Mouse (Mus musculus): ENCODE results near the gene Cenpu. TPM values are rescaled to one million over a fixed set of nuclear protein-coding genes. Genes with fewer than 3 reads are reported as not detected.
A peak's percentile ranks its signal among the peaks of the same experiment; 100 is the strongest.

The Cenpu gene
- polyA plus RNA-seq, 1 experiment from 2014 or later: 7.6 TPM

DNA sequence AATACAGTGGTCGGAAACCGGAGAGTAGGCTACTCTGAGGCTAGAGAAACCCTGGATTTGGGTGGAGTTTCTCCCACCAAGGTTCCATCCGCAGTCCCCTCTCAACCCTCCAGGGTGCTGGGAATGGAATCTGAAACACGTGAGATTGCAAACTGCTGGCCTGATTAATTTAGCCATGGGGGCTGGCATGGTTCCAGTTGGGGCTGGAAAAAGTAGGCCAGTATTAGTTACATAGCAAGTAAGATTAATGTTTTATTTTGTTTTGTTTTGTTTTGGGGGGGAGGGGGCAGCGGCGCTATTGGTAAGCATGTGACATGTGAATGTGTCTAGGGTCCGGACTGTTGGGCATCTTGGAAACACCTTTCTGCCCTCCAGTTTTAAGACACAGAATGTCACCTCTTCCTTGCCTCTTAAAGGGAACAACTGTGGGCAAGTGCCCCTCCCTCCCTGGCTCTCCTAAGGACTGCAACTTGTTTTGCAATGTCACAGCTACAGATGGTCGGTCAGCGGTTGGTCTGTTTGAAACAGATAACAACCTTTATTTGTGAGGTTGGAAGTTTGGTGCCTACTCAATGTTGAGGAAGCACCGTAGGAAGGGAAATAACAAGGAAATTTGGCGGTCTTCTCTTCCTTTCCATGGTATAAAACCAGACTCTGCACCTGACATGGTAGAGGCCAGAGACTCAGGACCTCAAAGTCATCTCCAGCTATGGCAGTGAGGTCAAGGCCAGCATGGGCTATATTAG is 5.2 kb upstream of the Cenpu start:
- Histone ChIP-seq H3K4me3 (ENCODE audit: low read depth, low read length) (no peak overlapping the region), H3K9me3 (ENCODE audit: control insufficient read depth) (no peaks in the 10 kb centered on the region), H3K4me1 (replicated peaks; ENCODE audit: control insufficient read depth, insufficient read depth, low read length) (0 out of 2 replicates have a peak, but pooled peaks cover 7% of the 10 kb centered on the region), H3K36me3 (ENCODE audit: control insufficient read depth, insufficient read depth) (no peaks in the 10 kb centered on the region), H3K27me3 (replicated peaks; ENCODE audit: control insufficient read depth, insufficient read depth, low read length) (no peaks in the 10 kb centered on the region), H3K27ac (ENCODE audit: low read depth, low read length) (no peak overlapping the region), H3K4me2 (replicated peaks; ENCODE audit: low read depth) (no peak overlapping the region), H3K9ac (ENCODE audit: low read depth, low read length) (no peak overlapping the region)
- ATAC-seq: no peak
- 70% methylated on average over 11 of the region's 11 CpGs for WGBS
- no peak for TF ChIP-seq CTCF (IDR thresholded peaks at IDR 0.05; ENCODE audit: low read depth)

DNA sequence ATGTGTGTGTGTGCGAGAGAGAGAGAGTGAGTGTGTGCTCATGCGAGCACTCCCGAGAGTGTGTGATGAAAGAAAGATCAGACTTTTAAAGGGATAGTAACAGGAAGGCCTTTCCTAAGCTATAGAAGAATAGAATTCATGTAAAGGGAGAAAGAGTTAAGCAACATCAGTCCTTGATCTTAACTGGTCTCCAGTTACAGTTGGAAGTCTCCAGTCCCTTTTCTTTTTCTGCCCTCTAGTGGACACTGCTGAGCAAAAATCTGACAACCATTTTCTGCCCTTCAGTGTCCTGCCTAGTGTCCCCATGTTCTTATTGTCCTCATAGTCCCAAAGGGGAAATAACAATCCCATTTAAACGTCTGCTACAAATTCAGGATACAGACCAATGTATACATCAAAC is 4.6 kb upstream of the Cenpu start:
- peak; percentile 89 for TF ChIP-seq CTCF (IDR thresholded peaks at IDR 0.05; ENCODE audit: low read depth)
- WGBS: 41% methylated on average over 4 of the region's 4 CpGs
- Histone ChIP-seq H3K27ac (ENCODE audit: low read depth, low read length) (no peak overlapping the region), H3K9ac (ENCODE audit: low read depth, low read length) (no peak overlapping the region), H3K4me2 (replicated peaks; ENCODE audit: low read depth) (no peak overlapping the region), H3K9me3 (ENCODE audit: control insufficient read depth) (no peaks in the 10 kb centered on the region), H3K4me3 (ENCODE audit: low read depth, low read length) (no peak overlapping the region), H3K4me1 (replicated peaks; ENCODE audit: control insufficient read depth, insufficient read depth, low read length) (0 out of 2 replicates have a peak, but pooled peaks cover 7% of the 10 kb centered on the region), H3K36me3 (ENCODE audit: control insufficient read depth, insufficient read depth) (no peaks in the 10 kb centered on the region), H3K27me3 (replicated peaks; ENCODE audit: control insufficient read depth, insufficient read depth, low read length) (no peaks in the 10 kb centered on the region)
- ATAC-seq: no peak

DNA sequence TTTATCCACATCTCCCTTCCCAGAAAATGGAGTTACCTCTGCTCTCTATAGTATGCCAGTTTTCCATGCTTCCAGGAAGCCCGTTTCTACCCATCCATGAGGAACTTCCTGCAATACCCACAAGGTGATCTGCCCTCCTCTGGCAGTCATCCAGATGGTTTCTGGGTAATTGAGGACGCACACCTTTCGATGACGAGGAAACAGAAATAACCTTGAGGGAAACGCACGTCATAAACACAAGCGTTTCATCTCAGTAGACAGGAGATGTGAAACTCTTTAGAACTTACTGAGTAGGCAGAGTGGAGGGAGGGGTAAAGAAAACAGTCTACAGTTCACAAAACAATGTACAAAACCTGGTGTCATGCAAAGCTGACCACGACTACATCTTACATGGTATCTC is 1.8 kb upstream of the Cenpu start:
- WGBS: 57% methylated on average over 8 of the region's 8 CpGs
- no peaks in the 10 kb centered on the region for H3K9me3 ChIP-seq (ENCODE audit: control insufficient read depth)
- H3K27ac ChIP-seq (ENCODE audit: low read depth, low read length): no peak overlapping the region
- peaks cover 5% of the 10 kb centered on the region; the same call in 1 of the 2 replicates for H3K4me1 ChIP-seq (replicated peaks; ENCODE audit: control insufficient read depth, insufficient read depth, low read length)
- no peak overlapping the region for H3K4me3 ChIP-seq (ENCODE audit: low read depth, low read length)
- no peaks in the 10 kb centered on the region for H3K27me3 ChIP-seq (replicated peaks; ENCODE audit: control insufficient read depth, insufficient read depth, low read length)
- no peak for TF ChIP-seq CTCF (IDR thresholded peaks at IDR 0.05; ENCODE audit: low read depth)
- H3K9ac ChIP-seq (ENCODE audit: low read depth, low read length): no peak overlapping the region
- H3K4me2 ChIP-seq (replicated peaks; ENCODE audit: low read depth): no peak overlapping the region; the same call in 1 of the 2 replicates
- H3K36me3 ChIP-seq (ENCODE audit: control insufficient read depth, insufficient read depth): no peaks in the 10 kb centered on the region
- no peak for ATAC-seq

DNA sequence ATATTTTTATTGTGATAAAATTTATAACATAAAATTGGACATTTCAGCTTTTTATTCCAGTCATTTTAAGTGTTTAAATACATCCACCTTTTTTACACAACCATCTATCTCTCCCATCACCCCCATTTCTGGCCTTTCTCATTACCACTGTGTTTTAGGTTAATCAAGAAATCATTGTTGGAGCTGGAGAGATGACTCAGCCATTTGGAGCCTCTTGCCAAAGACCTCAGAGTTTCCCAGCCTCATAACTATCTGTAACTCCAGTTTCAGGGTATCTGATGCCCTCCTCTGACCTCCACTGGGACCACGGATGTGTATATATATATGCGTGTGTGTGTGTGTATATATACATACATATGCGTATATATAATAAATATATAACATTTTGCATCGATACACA is 799 bp upstream of the Cenpu start:
- Histone ChIP-seq H3K27me3 (replicated peaks; ENCODE audit: control insufficient read depth, insufficient read depth, low read length) (no peaks in the 10 kb centered on the region), H3K36me3 (ENCODE audit: control insufficient read depth, insufficient read depth) (no peaks in the 10 kb centered on the region), H3K4me1 (replicated peaks; ENCODE audit: control insufficient read depth, insufficient read depth, low read length) (peaks cover 5% of the 10 kb centered on the region; the same call in 1 of the 2 replicates), H3K4me2 (replicated peaks; ENCODE audit: low read depth) (peak overlapping the region; percentile 75), H3K27ac (ENCODE audit: low read depth, low read length) (no peak overlapping the region), H3K9me3 (ENCODE audit: control insufficient read depth) (no peaks in the 10 kb centered on the region), H3K9ac (ENCODE audit: low read depth, low read length) (no peak overlapping the region), H3K4me3 (ENCODE audit: low read depth, low read length) (peak overlapping the region; percentile 58; the same call in 1 of the 2 replicates)
- ATAC-seq: no peak
- WGBS: 36% methylated on average over 4 of the region's 4 CpGs
- no peak for TF ChIP-seq CTCF (IDR thresholded peaks at IDR 0.05; ENCODE audit: low read depth)

DNA sequence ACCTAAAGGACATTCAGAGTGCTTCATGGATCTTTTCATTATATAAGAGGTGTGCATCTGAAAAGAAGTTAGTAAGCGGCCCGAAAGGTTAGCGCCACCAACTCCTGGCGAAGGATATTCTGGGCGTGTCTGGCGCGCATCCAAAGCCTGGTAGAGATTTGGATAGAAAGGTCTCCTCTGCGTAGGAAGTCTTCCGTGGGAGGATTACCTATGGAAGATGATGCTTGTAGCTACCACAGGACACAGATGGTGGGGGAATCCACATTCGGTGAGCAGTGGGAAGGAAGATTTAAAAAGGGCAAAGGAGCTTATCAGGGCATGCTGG is 575 bp downstream of the Cenpu start:
- TF ChIP-seq CTCF (IDR thresholded peaks at IDR 0.05; ENCODE audit: low read depth): no peak
- peak overlapping the region; percentile 37 for H3K9ac ChIP-seq (ENCODE audit: low read depth, low read length)
- no peak overlapping the region for H3K27ac ChIP-seq (ENCODE audit: low read depth, low read length)
- H3K4me3 ChIP-seq (ENCODE audit: low read depth, low read length): peak overlapping the region; percentile 58
- no peaks in the 10 kb centered on the region for H3K9me3 ChIP-seq (ENCODE audit: control insufficient read depth)
- WGBS: 3% methylated on average over 10 of the region's 10 CpGs
- H3K36me3 ChIP-seq (ENCODE audit: control insufficient read depth, insufficient read depth): peaks cover 3% of the 10 kb centered on the region; the same call in 1 of the 2 replicates
- no peak for ATAC-seq
- peaks cover 5% of the 10 kb centered on the region; the same call in 1 of the 2 replicates for H3K4me1 ChIP-seq (replicated peaks; ENCODE audit: control insufficient read depth, insufficient read depth, low read length)
- no peaks in the 10 kb centered on the region for H3K27me3 ChIP-seq (replicated peaks; ENCODE audit: control insufficient read depth, insufficient read depth, low read length)
- H3K4me2 ChIP-seq (replicated peaks; ENCODE audit: low read depth): peak overlapping the region; percentile 75

DNA sequence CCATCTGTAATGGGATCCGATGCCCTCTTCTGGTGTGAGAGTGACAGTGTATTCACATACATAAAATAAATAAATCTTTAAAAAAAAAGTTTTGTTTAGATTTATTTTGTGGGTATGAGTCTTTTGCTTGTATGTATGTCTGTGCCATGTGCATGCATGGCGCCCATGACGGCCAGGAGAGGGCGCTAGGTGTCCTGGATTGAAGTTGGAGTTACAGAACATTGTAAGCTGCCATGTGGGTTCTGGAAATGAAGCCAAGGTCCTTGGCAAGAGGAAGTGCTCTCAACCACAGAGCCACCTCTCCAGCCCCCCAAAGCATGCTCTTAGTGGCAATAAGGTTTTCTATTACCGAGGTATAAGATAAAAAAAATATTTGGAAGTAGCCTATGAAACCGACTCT is 7.6 kb downstream of the Cenpu start:
- WGBS: 81% methylated on average over 6 of the region's 6 CpGs
- Histone ChIP-seq H3K27ac (ENCODE audit: low read depth, low read length) (no peak overlapping the region), H3K4me3 (ENCODE audit: low read depth, low read length) (no peak overlapping the region), H3K9ac (ENCODE audit: low read depth, low read length) (no peak overlapping the region), H3K27me3 (replicated peaks; ENCODE audit: control insufficient read depth, insufficient read depth, low read length) (no peaks in the 10 kb centered on the region), H3K9me3 (ENCODE audit: control insufficient read depth) (no peaks in the 10 kb centered on the region), H3K4me1 (replicated peaks; ENCODE audit: control insufficient read depth, insufficient read depth, low read length) (no peaks in the 10 kb centered on the region), H3K36me3 (ENCODE audit: control insufficient read depth, insufficient read depth) (peaks cover 13% of the 10 kb centered on the region; the same call in 1 of the 2 replicates), H3K4me2 (replicated peaks; ENCODE audit: low read depth) (no peak overlapping the region)
- ATAC-seq: no peak
- peak; percentile 67 for TF ChIP-seq CTCF (IDR thresholded peaks at IDR 0.05; ENCODE audit: low read depth)
